Mouse (Mus musculus) limb, embryonic 15.5 days (tissue): ENCODE results near the gene Anapc16. TPM values are rescaled to one million over a fixed set of nuclear protein-coding genes. Genes with fewer than 3 reads are reported as not detected.

Source experiments
- ATAC-seq: fragments of 200-750 bp; cut with Nextera tagmentation; 2 replicates; pipeline ENCODE4 v1.8.0; 2017; ENCODE audit warnings: low read depth, moderate TSS enrichment; ENCODE audit not compliant: insufficient number of reproducible peaks, low FRiP score, low TSS enrichment
- H3K27ac ChIP-seq: fragments of 300-500 bp; sonication (generic); 2 replicates; pipeline ENCODE4 v1.5.1; 2015; ENCODE audit warnings: moderate library complexity, mild to moderate bottlenecking, inconsistent platforms
- H3K27me3 ChIP-seq: fragments of 300-500 bp; sonication (generic); 2 replicates; pipeline ENCODE4 v1.6.1; 2015; ENCODE audit warnings: inconsistent platforms
- H3K36me3 ChIP-seq: fragments of 300-500 bp; sonication (generic); 2 replicates; pipeline ENCODE4 v1.6.1; 2015; ENCODE audit warnings: inconsistent platforms
- H3K4me1 ChIP-seq: fragments of 300-500 bp; sonication (generic); 2 replicates; pipeline ENCODE4 v1.6.1; 2015; ENCODE audit warnings: inconsistent platforms
- H3K4me2 ChIP-seq: fragments of 300-500 bp; sonication (generic); 2 replicates; pipeline ENCODE4 v1.6.1; 2015; ENCODE audit warnings: mild to moderate bottlenecking, inconsistent platforms
- H3K4me3 ChIP-seq: fragments of 300-500 bp; sonication (generic); 2 replicates; pipeline ENCODE4 v1.5.1; 2015; ENCODE audit warnings: mild to moderate bottlenecking, inconsistent platforms
- H3K9ac ChIP-seq: fragments of 300-500 bp; sonication (generic); 2 replicates; pipeline ENCODE4 v1.6.1; 2015; ENCODE audit warnings: inconsistent platforms
- H3K9me3 ChIP-seq: fragments of 300-500 bp; sonication (generic); 2 replicates; pipeline ENCODE4 v1.6.1; 2016; ENCODE audit warnings: inconsistent platforms
- WGBS: fragments of 180-500 bp; shearing (Covaris S2); methylation state at CpG from one replicate; pipeline ENCODE4 v1.1.7; 2015; 5-methylcytosine and 5-hydroxymethylcytosine counted together
- polyA plus RNA-seq: library from polyadenylated mRNA; unstranded; fragments of >200 nt; fragmentation: Nextera tagmentation; extraction: Ambion mirVana; gene quantifications from 2 replicates; pipeline ENCODE4 v1.2.1, GENCODE M21; 2015

Anapc16 gene
- polyA plus RNA-seq, 1 experiment from 2014 or later = 110 TPM

- Histone ChIP-seq H3K9ac (no peak overlapping the region), H3K27ac (no peak overlapping the region), H3K27me3 (no peaks in the 10 kb centered on the region), H3K9me3 (no peaks in the 10 kb centered on the region), H3K4me1 (peaks cover 55% of the 10 kb centered on the region), H3K36me3 (no peaks in the 10 kb centered on the region), H3K4me2 (no peak overlapping the region), H3K4me3 (no peak overlapping the region)
- WGBS = 15% methylated on average over 7 of the region's 7 CpGs
- no peak for ATAC-seq
Measured at GRCm38 (mm10) chr10:59953564-59954039, 49.3 kb downstream of the Anapc16 start.

GRCm38 (mm10) chr10:59952781-59953563 lies 50.0 kb downstream of the Anapc16 start:
- H3K27ac ChIP-seq = peak overlapping the region; percentile 96
- ATAC-seq = no peak
- peak overlapping the region; percentile 58; the same call in 1 of the 2 replicates for H3K9ac ChIP-seq
- H3K27me3 ChIP-seq = no peaks in the 10 kb centered on the region
- peaks cover 55% of the 10 kb centered on the region for H3K4me1 ChIP-seq
- H3K9me3 ChIP-seq = no peaks in the 10 kb centered on the region
- H3K36me3 ChIP-seq = no peaks in the 10 kb centered on the region
- WGBS = 22% methylated on average over 16 of the region's 16 CpGs
- H3K4me2 ChIP-seq = peak overlapping the region; percentile 85
- peak overlapping the region; percentile 91 for H3K4me3 ChIP-seq

DNA sequence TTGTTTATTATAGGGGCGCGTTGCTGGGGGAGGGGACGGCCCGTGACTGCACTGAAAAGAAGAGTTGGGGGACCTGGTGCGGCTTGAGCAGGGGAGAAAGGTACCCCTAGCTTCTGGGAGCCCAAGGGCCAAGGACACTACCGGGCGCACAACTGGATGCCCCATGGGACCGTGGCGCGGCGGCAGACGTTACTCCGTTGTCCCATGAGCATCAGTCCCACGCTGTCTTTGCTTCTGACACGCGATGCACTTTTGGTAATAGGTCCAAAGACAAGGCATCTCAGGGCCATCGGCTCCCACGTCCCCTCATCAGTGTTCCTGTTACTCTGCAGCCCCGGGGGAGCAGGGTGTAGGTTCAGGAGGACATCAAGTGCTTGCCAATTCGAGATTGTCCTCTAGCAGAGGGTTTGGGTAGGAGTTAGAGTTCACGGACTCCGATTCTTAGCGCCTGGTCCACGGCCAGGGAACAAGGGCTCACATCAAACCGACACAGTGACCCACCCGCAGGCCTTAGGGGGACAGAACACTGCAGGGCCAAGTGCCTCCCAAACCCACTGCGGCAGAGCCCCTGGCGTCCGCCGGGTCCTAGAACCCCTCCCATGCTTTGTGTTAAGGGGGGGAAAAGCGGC lies 50.7 kb downstream of the Anapc16 start:
- H3K4me2 ChIP-seq = peak overlapping the region; percentile 85
- no peak for ATAC-seq
- H3K9ac ChIP-seq = peak overlapping the region; percentile 58
- no peaks in the 10 kb centered on the region for H3K27me3 ChIP-seq
- peak overlapping the region; percentile 96 for H3K27ac ChIP-seq
- no peaks in the 10 kb centered on the region for H3K36me3 ChIP-seq
- peaks cover 49% of the 10 kb centered on the region for H3K4me1 ChIP-seq
- no peaks in the 10 kb centered on the region for H3K9me3 ChIP-seq
- H3K4me3 ChIP-seq = peak overlapping the region; percentile 91
- under 1% methylated on average over 31 of the region's 31 CpGs for WGBS

GRCm38 (mm10) chr10:59951211-59952151 lies 51.5 kb downstream of the Anapc16 start, which contains the start of gene Ddit4:
TSS of gene Ddit4 (minus strand) at chr10:59951834.
- Histone ChIP-seq H3K27me3 (no peaks in the 10 kb centered on the region), H3K36me3 (no peaks in the 10 kb centered on the region), H3K4me2 (peak within 1 kb of the TSS; percentile 85), H3K9ac (peak within 1 kb of the TSS; percentile 98), H3K4me3 (peak within 1 kb of the TSS; percentile 91), H3K4me1 (peaks cover 41% of the 10 kb centered on the region), H3K27ac (peak within 1 kb of the TSS; percentile 96), H3K9me3 (no peaks in the 10 kb centered on the region)
- under 1% methylated on average over 76 of the region's 76 CpGs for WGBS
- peak; percentile 98 for ATAC-seq

DNA sequence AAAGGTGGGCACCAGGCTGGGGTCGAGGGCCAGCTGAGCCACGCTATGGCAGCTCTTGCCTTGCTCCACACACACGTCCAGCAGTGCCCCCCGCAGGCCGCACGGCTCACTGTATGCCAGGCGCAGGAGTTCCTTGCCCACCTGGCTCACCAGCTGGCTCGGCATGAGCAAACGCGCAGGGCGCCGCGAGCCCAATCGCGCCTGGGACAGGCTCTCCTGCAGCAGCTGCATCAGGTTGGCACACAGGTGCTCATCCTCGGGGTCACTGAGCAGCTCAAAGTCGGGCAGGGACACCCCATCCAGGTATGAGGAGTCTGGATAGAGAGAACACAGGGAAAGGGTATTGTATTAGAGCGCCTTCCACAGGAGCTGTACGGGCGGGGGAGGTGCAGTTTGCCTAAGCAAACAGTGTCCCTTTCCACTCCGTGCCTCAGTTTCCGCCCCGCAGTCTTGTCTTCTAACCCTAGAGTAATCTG lies 52.2 kb downstream of the Anapc16 start:
- Histone ChIP-seq H3K36me3 (no peaks in the 10 kb centered on the region), H3K4me1 (peaks cover 40% of the 10 kb centered on the region), H3K4me2 (peak overlapping the region; percentile 85), H3K27ac (peak overlapping the region; percentile 96), H3K4me3 (peak overlapping the region; percentile 91), H3K9ac (peak overlapping the region; percentile 98), H3K9me3 (no peaks in the 10 kb centered on the region), H3K27me3 (no peaks in the 10 kb centered on the region)
- under 1% methylated on average over 23 of the region's 23 CpGs for WGBS
- ATAC-seq = no peak

GRCm38 (mm10) chr10:59949783-59950605 lies 52.9 kb downstream of the Anapc16 start:
- H3K9me3 ChIP-seq = no peaks in the 10 kb centered on the region
- 30% methylated on average over 15 of the region's 15 CpGs for WGBS
- H3K36me3 ChIP-seq = no peaks in the 10 kb centered on the region
- H3K27me3 ChIP-seq = no peaks in the 10 kb centered on the region
- H3K4me2 ChIP-seq = peak overlapping the region; percentile 85
- H3K4me3 ChIP-seq = peak overlapping the region; percentile 91
- peak overlapping the region; percentile 98 for H3K9ac ChIP-seq
- peak overlapping the region; percentile 96 for H3K27ac ChIP-seq
- ATAC-seq = no peak
- H3K4me1 ChIP-seq = peaks cover 40% of the 10 kb centered on the region

DNA sequence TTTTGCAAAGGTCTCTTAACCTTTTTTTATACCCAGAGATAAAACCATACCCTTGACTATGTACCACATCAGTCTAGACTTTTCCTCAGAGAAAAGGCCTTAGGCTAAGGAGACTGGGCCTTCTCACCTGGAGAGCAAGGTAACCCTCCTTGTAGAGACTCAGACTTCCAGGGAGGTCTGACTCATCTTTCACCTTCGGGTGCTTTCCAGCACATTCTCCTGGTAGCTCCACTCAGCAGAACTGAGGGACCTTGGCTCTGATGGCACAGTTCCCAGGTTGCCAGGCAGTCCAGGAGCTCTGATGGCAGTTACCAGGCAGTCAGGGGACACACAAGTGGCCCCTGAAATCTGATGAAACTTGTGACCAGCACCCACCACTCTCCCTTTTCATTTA lies 53.7 kb downstream of the Anapc16 start:
- Histone ChIP-seq H3K36me3 (no peaks in the 10 kb centered on the region), H3K9me3 (no peaks in the 10 kb centered on the region), H3K9ac (no peak overlapping the region), H3K4me1 (peaks cover 40% of the 10 kb centered on the region), H3K27me3 (no peaks in the 10 kb centered on the region), H3K4me3 (peak overlapping the region; percentile 91), H3K27ac (peak overlapping the region; percentile 96; the same call in 1 of the 2 replicates), H3K4me2 (peak overlapping the region; percentile 85)
- ATAC-seq = no peak
- WGBS = 56% methylated on average over 1 of the region's 1 CpGs

DNA sequence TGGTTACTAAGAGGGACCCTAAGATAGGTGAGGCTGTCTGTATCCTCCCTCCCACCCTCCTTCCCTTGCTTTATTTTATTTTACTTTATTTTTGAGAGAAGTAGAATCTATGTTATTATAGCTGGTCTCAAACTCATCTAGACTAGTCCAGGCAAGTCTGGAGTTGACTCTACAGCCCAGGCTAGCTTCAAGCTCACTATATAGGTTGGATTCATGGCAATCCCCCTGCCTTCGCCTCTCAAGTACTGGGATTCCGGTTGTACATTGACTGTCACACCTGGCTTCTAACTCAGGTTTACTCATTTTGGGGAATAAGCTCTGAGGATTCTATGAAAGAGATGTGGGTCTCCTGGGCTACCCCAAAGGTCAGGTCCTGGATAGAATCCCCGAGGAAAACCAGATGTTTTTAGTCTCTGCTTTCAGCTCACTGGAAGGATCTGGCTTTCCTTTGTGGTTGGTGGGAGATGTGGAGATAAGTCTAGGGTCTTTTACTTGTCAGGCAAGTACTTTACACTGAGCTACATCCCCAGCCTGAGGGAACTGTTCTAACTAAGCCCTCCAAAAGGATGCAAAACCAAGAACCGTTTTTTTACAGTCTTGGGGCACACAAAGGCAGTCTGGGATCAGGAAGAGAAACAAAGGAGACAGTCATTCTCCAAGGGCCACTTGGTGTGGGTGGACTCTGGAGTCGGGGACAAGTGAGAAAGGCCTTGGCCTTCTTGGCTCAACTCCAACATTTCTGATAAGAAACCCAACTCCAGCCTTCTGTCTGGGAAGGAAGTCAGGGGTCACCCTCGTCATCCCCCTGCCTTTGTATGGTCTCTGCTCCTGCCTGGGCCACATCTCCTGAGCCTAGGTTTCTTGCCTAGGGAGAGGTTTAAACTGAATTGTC lies 54.3 kb downstream of the Anapc16 start:
- no peak for ATAC-seq
- Histone ChIP-seq H3K27ac (peak overlapping the region; percentile 96), H3K9ac (no peak overlapping the region), H3K36me3 (no peaks in the 10 kb centered on the region), H3K4me3 (peak overlapping the region; percentile 91; the same call in 1 of the 2 replicates), H3K27me3 (no peaks in the 10 kb centered on the region), H3K4me2 (peak overlapping the region; percentile 85), H3K4me1 (peaks cover 43% of the 10 kb centered on the region), H3K9me3 (no peaks in the 10 kb centered on the region)
- 35% methylated on average over 6 of the region's 6 CpGs for WGBS

- no peak for ATAC-seq
- peak overlapping the region; percentile 96; the same call in 1 of the 2 replicates for H3K27ac ChIP-seq
- WGBS = 62% methylated on average over 7 of the region's 7 CpGs
Measured at GRCm38 (mm10) chr10:59947296-59948073, 55.5 kb downstream of the Anapc16 start.

More at GRCm38 (mm10) chr10:59947296-59948073, 55.5 kb downstream of the Anapc16 start:
- H3K9ac ChIP-seq = no peak overlapping the region
- no peaks in the 10 kb centered on the region for H3K36me3 ChIP-seq
- H3K4me3 ChIP-seq = no peak overlapping the region
- no peak overlapping the region for H3K4me2 ChIP-seq
- H3K27me3 ChIP-seq = no peaks in the 10 kb centered on the region
- peaks cover 45% of the 10 kb centered on the region for H3K4me1 ChIP-seq
- no peaks in the 10 kb centered on the region for H3K9me3 ChIP-seq
